Mouse (Mus musculus) embryo, embryonic 11.5 days (tissue): ENCODE results near the gene Srsf1.
"Not testable (repeated sequence)": the region's sequence is repeated elsewhere in the genome, so short reads cannot be mapped to it uniquely, and the experiment has no call there.

ENCODE experiments used
- DNase-seq: peaks from one replicate; pipeline ENCODE4 v3.0.0-alpha.2; 2012; ENCODE audit warnings: low read depth, low spot score

The Srsf1 gene

GRCm38 (mm10) chr11:88039066-88039465 is 8.1 kb upstream of the Srsf1 start:
- DNase-seq: no peak

DNA sequence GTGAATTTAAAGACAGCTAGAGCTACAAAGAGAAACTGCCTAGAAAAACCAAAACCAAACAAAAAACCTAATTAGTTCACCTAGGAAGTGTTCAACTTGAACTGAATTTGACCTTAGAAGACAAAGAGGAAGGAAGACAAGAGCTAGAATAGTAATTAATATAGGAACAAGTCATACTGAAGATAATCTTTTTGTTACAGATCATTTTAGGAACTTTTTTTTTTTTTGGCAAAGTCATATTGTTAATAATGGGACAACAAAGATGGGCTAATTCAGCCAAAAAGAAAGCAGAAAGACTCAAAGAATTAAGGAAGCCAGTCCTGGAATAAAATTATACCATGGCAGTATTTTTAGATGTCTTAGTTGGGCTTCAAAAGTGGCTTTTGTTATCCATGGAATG is 2.9 kb upstream of the Srsf1 start:
- DNase-seq: no peak

DNA sequence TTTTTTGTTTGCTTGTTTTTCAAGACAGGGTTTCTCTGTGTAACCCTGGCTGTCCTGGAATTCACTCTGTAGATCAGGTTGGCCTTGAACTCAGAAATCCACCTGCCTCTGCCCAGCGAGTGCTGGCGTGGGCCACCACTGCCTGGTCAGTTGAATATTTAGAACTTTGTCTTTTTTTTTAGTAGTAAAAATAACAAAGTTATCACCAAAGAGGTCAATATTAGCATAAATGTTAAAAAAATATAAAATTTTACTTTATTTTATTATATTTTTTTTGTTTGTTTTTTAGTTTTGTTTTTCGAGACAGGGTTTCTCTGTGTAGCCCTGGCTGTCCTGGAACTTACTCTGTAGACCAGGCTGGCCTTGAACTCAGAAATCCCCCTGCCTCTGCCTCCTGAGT is 2.0 kb upstream of the Srsf1 start:
- DNase-seq: not testable (repeated sequence)

DNA sequence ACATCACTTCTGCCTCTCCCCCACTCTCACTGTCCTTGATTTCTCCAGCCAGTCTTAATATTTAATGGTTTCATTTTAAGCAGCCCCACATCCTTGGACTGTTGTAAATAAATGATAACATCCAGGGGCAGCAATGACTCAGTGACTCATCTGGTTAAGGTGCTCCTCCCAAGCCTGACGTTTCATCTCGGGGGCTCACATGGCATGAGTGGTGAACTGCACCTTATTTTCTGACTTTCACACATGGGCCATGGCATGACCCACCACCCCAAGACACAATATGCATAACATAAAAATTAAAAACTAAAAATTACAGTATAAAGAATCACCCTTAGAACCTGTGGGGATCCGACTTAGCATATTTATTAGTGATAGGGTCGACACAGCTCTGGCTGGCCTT is 1.3 kb upstream of the Srsf1 start:
- no peak for DNase-seq

- DNase-seq: no peak
Measured at GRCm38 (mm10) chr11:88046323-88046937, 743 bp upstream of the Srsf1 start.

GRCm38 (mm10) chr11:88047871-88048531 is 828 bp downstream of the Srsf1 start:
- DNase-seq: peak; percentile 52

DNA sequence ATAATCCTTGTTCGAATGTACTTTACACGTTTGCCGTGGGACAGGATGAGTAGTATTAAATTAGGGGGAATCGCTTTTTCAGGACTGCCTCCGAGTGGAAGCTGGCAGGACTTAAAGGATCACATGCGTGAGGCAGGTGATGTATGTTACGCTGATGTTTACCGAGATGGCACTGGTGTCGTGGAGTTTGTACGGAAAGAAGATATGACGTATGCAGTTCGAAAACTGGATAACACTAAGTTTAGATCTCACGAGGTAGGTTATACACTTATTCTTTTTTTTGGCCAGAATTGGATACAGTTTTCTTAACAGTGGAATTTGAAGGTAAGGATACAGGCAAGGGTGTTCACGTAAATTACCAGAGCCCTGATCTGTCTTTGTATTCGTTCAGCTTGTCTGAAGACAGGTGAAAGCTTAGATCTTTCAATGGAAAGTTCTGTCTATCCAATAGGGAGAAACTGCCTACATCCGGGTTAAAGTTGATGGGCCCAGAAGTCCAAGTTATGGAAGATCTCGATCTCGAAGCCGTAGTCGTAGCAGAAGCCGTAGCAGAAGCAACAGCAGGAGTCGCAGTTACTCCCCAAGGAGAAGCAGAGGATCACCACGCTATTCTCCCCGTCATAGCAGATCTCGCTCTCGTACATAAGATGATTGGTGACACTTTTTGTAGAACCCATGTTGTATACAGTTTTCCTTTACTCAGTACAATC is 1.9 kb downstream of the Srsf1 start:
- DNase-seq: no peak

DNA sequence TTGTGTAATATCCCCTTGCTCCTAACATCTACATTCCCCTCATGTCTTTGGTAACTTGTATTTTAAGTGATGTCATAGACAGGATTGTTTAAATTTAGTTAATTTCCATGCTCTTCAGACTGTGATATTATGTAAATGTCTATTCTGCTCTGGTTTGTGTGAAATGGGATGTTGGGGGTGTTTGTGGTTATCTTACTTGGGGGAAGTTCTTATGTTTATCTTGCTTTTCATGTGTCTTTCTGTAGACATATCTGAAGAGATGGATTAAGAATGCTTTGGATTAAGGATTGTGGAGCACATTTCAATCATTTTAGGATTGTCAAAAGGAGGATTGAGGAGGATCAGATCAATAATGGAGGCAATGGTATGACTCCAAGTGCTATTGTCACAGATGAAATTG is 2.6 kb downstream of the Srsf1 start:
- no peak for DNase-seq

DNA sequence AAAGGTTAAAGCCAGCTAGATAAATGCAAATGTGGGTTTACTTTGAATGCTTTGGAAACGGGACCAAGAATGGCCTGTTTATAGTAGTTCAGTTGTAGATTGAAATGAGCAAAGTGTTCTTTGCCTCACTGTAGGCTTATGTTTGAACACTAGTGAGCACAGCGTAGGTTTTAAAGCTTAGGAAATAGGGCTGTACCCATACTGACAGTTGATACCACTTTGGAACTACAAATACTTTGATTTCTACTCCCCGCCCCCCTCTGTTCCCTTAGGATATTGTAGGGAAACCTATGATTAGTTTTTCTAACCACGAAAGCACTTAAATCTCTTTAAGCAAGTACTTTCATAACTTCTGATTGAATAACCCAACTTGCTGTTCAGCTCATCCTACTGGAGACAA is 5.5 kb downstream of the Srsf1 start:
- DNase-seq: no peak

- no peak for DNase-seq
Measured at GRCm38 (mm10) chr11:88053821-88054220, 6.6 kb downstream of the Srsf1 start.

DNA sequence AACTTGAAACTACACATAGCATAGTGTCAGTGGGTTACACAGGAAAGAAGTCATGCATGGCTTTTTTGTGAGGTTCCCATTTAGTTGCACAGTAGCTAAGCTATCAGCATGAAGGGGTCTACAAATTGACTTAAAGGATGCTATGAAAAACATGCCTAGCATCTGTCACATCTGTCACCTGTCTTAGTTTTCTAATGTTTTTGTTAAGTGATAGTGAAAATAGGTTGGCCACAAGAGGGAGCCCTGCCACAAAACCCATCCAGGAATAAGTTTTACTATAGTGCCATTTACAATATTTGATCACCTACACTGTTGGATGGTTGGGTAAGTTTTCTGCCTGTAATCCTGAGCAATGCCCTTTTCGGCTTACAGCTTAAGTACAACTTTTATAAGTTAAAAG is 7.4 kb downstream of the Srsf1 start:
- no peak for DNase-seq

DNA sequence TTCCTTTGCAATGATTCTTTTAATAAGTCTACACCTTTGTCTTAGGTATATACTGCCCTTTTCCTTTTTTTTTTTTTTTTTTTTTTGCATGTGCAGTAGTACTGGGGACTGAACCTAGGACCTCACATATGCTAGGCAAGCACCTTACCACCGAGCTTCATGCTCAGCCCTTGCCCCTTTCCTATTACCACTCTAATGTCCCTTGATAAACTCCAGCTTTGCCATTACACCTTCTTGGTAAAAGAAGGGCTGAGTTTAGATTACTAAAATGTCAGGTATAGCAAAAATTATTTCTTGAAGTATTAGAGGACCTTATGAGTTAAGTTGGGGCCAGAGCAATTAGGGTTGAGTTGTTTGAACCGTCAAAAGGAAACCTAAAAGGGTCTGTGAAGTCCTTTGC is 8.6 kb downstream of the Srsf1 start:
- no peak for DNase-seq

DNA sequence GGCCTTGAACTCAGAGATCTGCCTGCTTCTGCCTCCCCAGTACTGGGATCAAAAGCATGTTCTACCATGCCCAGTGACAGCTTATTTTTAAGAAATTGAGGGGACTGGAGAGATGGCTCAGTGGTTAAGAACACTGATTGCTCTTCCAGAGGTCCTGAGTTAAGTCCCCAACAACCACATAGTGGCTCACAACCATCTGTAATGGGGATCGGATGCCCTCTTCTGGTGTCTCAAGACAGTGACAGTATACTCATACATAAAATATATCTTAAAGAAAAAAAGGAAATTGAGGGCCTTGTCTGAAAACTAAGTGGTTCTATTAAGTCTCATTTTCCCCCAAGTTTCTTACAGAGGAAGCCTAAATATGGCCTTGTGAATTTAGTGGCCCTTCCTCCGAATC is 10.6 kb downstream of the Srsf1 start:
- DNase-seq: no peak

GRCm38 (mm10) chr11:88059141-88059540 is 12.0 kb downstream of the Srsf1 start:
- peak; percentile 49 for DNase-seq

- no peak for DNase-seq
Measured at GRCm38 (mm10) chr11:88061892-88062625, 14.9 kb downstream of the Srsf1 start.

DNA sequence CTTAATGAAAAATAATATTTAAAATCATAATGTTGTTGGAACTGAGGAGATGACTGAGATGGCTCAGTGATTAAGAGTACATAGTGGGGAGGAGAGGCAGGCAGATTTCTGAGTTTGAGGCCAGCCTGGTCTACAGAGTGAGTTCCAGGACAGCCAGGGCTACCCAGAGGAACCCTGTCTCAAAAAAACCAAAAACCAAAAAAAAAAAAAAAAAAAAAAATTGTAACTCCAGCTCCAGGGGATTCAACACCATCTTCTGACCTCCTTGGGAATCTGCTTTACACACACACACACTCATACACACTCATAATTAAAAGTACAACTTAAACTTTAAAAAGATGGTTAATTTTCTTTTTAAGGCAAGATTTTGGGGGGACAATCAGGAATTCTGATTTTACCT is 18.6 kb downstream of the Srsf1 start:
- no peak for DNase-seq

DNA sequence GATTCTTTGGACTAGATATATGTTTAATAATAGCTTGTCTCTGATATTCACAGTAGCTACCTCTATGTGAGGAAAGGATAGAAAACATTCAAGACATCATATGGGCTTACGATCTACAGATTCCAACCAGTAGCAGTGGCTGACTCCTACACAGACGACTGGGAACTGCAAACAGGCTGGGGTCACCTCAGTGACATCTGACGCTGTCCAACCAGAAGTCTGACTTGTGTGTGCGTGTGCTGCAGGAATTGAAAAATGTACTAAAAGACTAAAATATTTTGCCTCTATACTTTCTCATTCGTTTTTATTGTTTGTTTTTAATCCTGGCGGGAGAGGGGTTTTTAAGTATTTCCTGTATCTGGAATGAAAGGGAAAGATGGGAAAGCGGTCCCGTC is 20.0 kb downstream of the Srsf1 start:
- DNase-seq: no peak

DNA sequence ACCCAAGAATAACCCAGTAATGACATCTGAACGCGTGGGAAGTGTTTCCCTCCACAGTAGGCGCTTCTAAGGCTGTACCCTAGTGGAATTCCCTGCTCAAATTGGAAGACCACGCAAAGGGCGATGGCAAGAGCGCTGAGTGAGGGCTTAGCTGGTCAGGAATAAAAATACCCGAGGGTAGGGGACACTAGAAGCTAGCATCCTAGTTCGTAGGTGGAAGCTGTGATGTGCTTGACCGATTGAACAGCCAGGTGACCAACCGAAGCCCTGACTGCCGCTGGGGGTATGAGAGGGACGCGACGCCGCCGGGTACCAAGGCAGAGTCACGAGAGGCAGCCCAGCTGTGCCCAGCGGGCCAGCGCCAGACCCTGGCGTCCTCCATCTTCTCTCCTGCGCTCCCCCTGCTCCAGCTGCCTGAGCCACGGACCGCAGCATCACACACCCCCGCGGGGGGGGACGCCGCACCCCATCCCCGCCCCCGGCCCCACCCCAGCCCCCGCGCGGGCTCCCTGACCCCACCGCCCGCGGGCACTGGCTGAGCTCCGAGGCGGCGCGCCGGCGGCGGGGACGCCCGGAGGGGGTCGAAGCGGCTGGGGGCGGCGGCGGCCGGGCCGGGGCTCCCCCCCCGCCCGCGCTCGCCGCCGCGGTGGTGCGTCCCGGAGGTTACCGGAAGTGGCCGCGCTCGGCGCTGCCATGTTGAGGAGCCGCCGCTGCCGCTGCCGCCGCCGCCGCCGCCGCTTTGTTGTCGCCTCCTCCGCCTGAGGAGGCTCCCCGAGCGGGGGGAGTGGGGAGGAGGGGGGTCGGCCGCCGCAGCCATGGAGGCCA is 20.6 kb downstream of the Srsf1 start, which contains the start of gene Vezf1:
TSS of gene Vezf1 (plus strand) at position 694 of the 825 bp plus-strand sequence.
- DNase-seq: peak; percentile 61

GRCm38 (mm10) chr11:88068411-88069245 is 21.5 kb downstream of the Srsf1 start:
- DNase-seq: peak; percentile 40

DNA sequence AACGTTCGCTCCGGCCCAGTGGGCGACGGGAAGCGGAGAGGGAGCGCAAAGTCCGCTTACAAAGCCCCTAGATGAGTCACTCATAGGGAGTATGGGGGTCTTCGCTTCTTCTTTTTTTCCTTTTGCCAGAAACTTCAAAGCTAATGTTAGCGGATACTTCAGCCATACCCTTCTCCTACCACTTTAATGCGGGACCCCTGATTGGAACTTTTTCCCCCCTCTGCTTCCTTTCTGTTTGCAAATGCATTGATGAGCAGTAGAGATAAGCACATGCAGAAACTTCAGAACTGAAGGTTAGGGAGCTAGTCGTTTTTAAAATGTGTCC is 22.0 kb downstream of the Srsf1 start:
- DNase-seq: no peak

- DNase-seq: no peak
Measured at GRCm38 (mm10) chr11:88070392-88070791, 23.2 kb downstream of the Srsf1 start.
